Mouse (Mus musculus): ENCODE measurements around the gene Megf8. TPM values are rescaled to one million over a fixed set of nuclear protein-coding genes. Genes with fewer than 3 reads are reported as not detected.
A peak's percentile ranks its signal among the peaks of the same experiment; 100 is the strongest.

Megf8 gene
- polyA plus RNA-seq, 1 experiment from 2014 or later, result 19.1 TPM

GRCm38 (mm10) chr7:25369058-25369749 is 52.2 kb downstream of the Megf8 start, which contains the start of gene Cnfn:
Gene Cnfn, minus strand, starts transcription at chr7:25369724.
- Histone ChIP-seq H3K27me3 (replicated peaks) (peaks cover 35% of the 10 kb centered on the region), H3K4me1 (peaks cover 18% of the 10 kb centered on the region), H3K9me3 (no peaks in the 10 kb centered on the region), H3K4me2 (replicated peaks) (no peak within 1 kb of the TSS), H3K36me3 (peaks cover 5% of the 10 kb centered on the region), H3K27ac (no peak within 1 kb of the TSS), H3K9ac (no peak within 1 kb of the TSS), H3K4me3 (no peak within 1 kb of the TSS)
- no peak for ATAC-seq (ENCODE audit: low FRiP score, low read depth)
- WGBS, result 55% methylated on average over 12 of the region's 12 CpGs

- Histone ChIP-seq H3K4me3 (no peak overlapping the region), H3K9me3 (no peaks in the 10 kb centered on the region), H3K27ac (no peak overlapping the region), H3K27me3 (replicated peaks) (peaks cover 22% of the 10 kb centered on the region), H3K4me2 (replicated peaks) (no peak overlapping the region), H3K4me1 (no peaks in the 10 kb centered on the region), H3K36me3 (no peaks in the 10 kb centered on the region), H3K9ac (no peak overlapping the region)
- 87% methylated on average over 5 of the region's 5 CpGs for WGBS
- no peak for ATAC-seq (ENCODE audit: low FRiP score, low read depth)
Measured at GRCm38 (mm10) chr7:25372441-25372840, 55.5 kb downstream of the Megf8 start.

GRCm38 (mm10) chr7:25376556-25376955 is 59.6 kb downstream of the Megf8 start:
- no peaks in the 10 kb centered on the region for H3K9me3 ChIP-seq
- no peaks in the 10 kb centered on the region for H3K27me3 ChIP-seq (replicated peaks)
- H3K4me3 ChIP-seq, result peak overlapping the region; percentile 26; the same call in 1 of the 2 replicates
- peaks cover 13% of the 10 kb centered on the region for H3K36me3 ChIP-seq
- peaks cover 9% of the 10 kb centered on the region for H3K4me1 ChIP-seq
- 0 out of 2 replicates have a peak overlapping the region, but pooled peaks have one; percentile 13 for H3K9ac ChIP-seq
- 6% methylated on average over 17 of the region's 17 CpGs for WGBS
- peak overlapping the region; percentile 50 for H3K4me2 ChIP-seq (replicated peaks)
- peak; percentile 56 for ATAC-seq (ENCODE audit: low FRiP score, low read depth)
- no peak overlapping the region for H3K27ac ChIP-seq

- 48% methylated on average over 8 of the region's 8 CpGs for WGBS
Measured at GRCm38 (mm10) chr7:25377100-25377700, 60.2 kb downstream of the Megf8 start.

GRCm38 (mm10) chr7:25378181-25379100 is 61.5 kb downstream of the Megf8 start:
- WGBS, result 89% methylated on average over 13 of the region's 13 CpGs
- Histone ChIP-seq H3K36me3 (peaks cover 27% of the 10 kb centered on the region), H3K4me1 (peaks cover 9% of the 10 kb centered on the region), H3K4me2 (replicated peaks) (no peak overlapping the region), H3K9me3 (no peaks in the 10 kb centered on the region), H3K27me3 (replicated peaks) (no peaks in the 10 kb centered on the region), H3K27ac (no peak overlapping the region), H3K9ac (no peak overlapping the region), H3K4me3 (no peak overlapping the region)
- no peak for ATAC-seq (ENCODE audit: low FRiP score, low read depth)

More at GRCm38 (mm10) chr7:25377100-25377700, 60.2 kb downstream of the Megf8 start:
- Histone ChIP-seq H3K27me3 (replicated peaks) (no peaks in the 10 kb centered on the region), H3K9ac (0 out of 2 replicates have a peak overlapping the region, but pooled peaks have one; percentile 14), H3K4me2 (replicated peaks) (peak overlapping the region; percentile 50), H3K4me3 (0 out of 2 replicates have a peak overlapping the region, but pooled peaks have one; percentile 26), H3K36me3 (peaks cover 18% of the 10 kb centered on the region), H3K4me1 (peaks cover 9% of the 10 kb centered on the region), H3K9me3 (no peaks in the 10 kb centered on the region), H3K27ac (no peak overlapping the region)
- no peak for ATAC-seq (ENCODE audit: low FRiP score, low read depth)

- Histone ChIP-seq H3K27me3 (replicated peaks) (no peaks in the 10 kb centered on the region), H3K27ac (no peak overlapping the region), H3K4me3 (peak overlapping the region; percentile 29), H3K4me2 (replicated peaks) (peak overlapping the region; percentile 65), H3K9ac (peak overlapping the region; percentile 14; the same call in 1 of the 2 replicates), H3K36me3 (peaks cover 40% of the 10 kb centered on the region), H3K9me3 (no peaks in the 10 kb centered on the region), H3K4me1 (peaks cover 9% of the 10 kb centered on the region)
- 2% methylated on average over 41 of the region's 42 CpGs for WGBS
- peak; percentile 34 for ATAC-seq (ENCODE audit: low FRiP score, low read depth)
Measured at GRCm38 (mm10) chr7:25379551-25380351, 62.8 kb downstream of the Megf8 start.

- H3K4me3 ChIP-seq, result no peak overlapping the region
- peaks cover 9% of the 10 kb centered on the region for H3K4me1 ChIP-seq
- ATAC-seq (ENCODE audit: low FRiP score, low read depth), result no peak
- no peaks in the 10 kb centered on the region for H3K9me3 ChIP-seq
- 0 out of 2 replicates have a peak overlapping the region, but pooled peaks have one; percentile 14 for H3K9ac ChIP-seq
- no peak overlapping the region for H3K27ac ChIP-seq
- no peaks in the 10 kb centered on the region for H3K27me3 ChIP-seq (replicated peaks)
- peaks cover 48% of the 10 kb centered on the region for H3K36me3 ChIP-seq
- WGBS, result 64% methylated on average over 18 of the region's 18 CpGs
- H3K4me2 ChIP-seq (replicated peaks), result peak overlapping the region; percentile 65
Measured at GRCm38 (mm10) chr7:25380392-25381283, 63.7 kb downstream of the Megf8 start.

GRCm38 (mm10) chr7:25381284-25381680 is 64.3 kb downstream of the Megf8 start:
- no peak overlapping the region for H3K27ac ChIP-seq
- no peak overlapping the region for H3K9ac ChIP-seq
- H3K4me3 ChIP-seq, result no peak overlapping the region
- 54% methylated on average over 3 of the region's 3 CpGs for WGBS
- H3K4me1 ChIP-seq, result peaks cover 9% of the 10 kb centered on the region
- no peaks in the 10 kb centered on the region for H3K27me3 ChIP-seq (replicated peaks)
- no peak for ATAC-seq (ENCODE audit: low FRiP score, low read depth)
- H3K36me3 ChIP-seq, result peaks cover 54% of the 10 kb centered on the region
- H3K4me2 ChIP-seq (replicated peaks), result no peak overlapping the region
- H3K9me3 ChIP-seq, result no peaks in the 10 kb centered on the region

GRCm38 (mm10) chr7:25382541-25382940 is 65.6 kb downstream of the Megf8 start:
- Histone ChIP-seq H3K9me3 (no peaks in the 10 kb centered on the region), H3K4me1 (peaks cover 9% of the 10 kb centered on the region), H3K4me2 (replicated peaks) (no peak overlapping the region), H3K9ac (no peak overlapping the region), H3K27me3 (replicated peaks) (no peaks in the 10 kb centered on the region), H3K27ac (no peak overlapping the region), H3K4me3 (no peak overlapping the region), H3K36me3 (peaks cover 65% of the 10 kb centered on the region)
- no peak for ATAC-seq (ENCODE audit: low FRiP score, low read depth)

- no peak overlapping the region for H3K9ac ChIP-seq
- peaks cover 9% of the 10 kb centered on the region for H3K4me1 ChIP-seq
- no peak overlapping the region for H3K4me3 ChIP-seq
- H3K27me3 ChIP-seq (replicated peaks), result no peaks in the 10 kb centered on the region
- H3K27ac ChIP-seq, result no peak overlapping the region
- no peak for ATAC-seq (ENCODE audit: low FRiP score, low read depth)
- 87% methylated on average over 7 of the region's 7 CpGs for WGBS
- H3K36me3 ChIP-seq, result peaks cover 74% of the 10 kb centered on the region
- no peaks in the 10 kb centered on the region for H3K9me3 ChIP-seq
- H3K4me2 ChIP-seq (replicated peaks), result no peak overlapping the region
Measured at GRCm38 (mm10) chr7:25383385-25383784, 66.4 kb downstream of the Megf8 start.

- peaks cover 9% of the 10 kb centered on the region for H3K4me1 ChIP-seq
- 83% methylated on average over 4 of the region's 4 CpGs for WGBS
- H3K9ac ChIP-seq, result no peak overlapping the region
- H3K9me3 ChIP-seq, result no peaks in the 10 kb centered on the region
- H3K27ac ChIP-seq, result no peak overlapping the region
- no peaks in the 10 kb centered on the region for H3K27me3 ChIP-seq (replicated peaks)
- H3K4me3 ChIP-seq, result no peak overlapping the region
- no peak for ATAC-seq (ENCODE audit: low FRiP score, low read depth)
- no peak overlapping the region for H3K4me2 ChIP-seq (replicated peaks)
- peaks cover 75% of the 10 kb centered on the region for H3K36me3 ChIP-seq
Measured at GRCm38 (mm10) chr7:25383891-25384290, 66.9 kb downstream of the Megf8 start.

Data from neural tube, embryonic 12.5 days (tissue).